Mouse (Mus musculus) testis, adult 2 months (tissue): ENCODE data around the gene Gsg1. TPM values are rescaled to one million over a fixed set of nuclear protein-coding genes. Genes with fewer than 3 reads are reported as not detected.

Experiments used
- H3K27ac ChIP-seq: fragments of 200-500 bp; 2 replicates; pipeline ENCODE4 v1.5.1; 2012; ENCODE audit warnings: low read depth, low read length; ENCODE audit not compliant: control insufficient read depth, insufficient read depth
- H3K27me3 ChIP-seq: fragments of 200-500 bp; 2 replicates; pipeline ENCODE4 v1.6.1; 2012; ENCODE audit warnings: mild to moderate bottlenecking, low read length, moderate library complexity; ENCODE audit not compliant: control insufficient read depth, insufficient read depth
- H3K36me3 ChIP-seq: fragments of 200-500 bp; 2 replicates; pipeline ENCODE4 v1.6.1; 2012; ENCODE audit warnings: mild to moderate bottlenecking, low read length; ENCODE audit not compliant: control insufficient read depth, insufficient read depth
- H3K4me1 ChIP-seq: fragments of 200-500 bp; 2 replicates; pipeline ENCODE4 v1.6.1; 2012; ENCODE audit warnings: low read length; ENCODE audit not compliant: control insufficient read depth, insufficient read depth
- H3K4me3 ChIP-seq: fragments of 200-500 bp; 2 replicates; pipeline ENCODE4 v1.5.1; 2012; ENCODE audit warnings: low read depth, mild to moderate bottlenecking, low read length, moderate library complexity, mixed read lengths; ENCODE audit not compliant: control insufficient read depth
- CTCF ChIP-seq: fragments of 200-500 bp; IDR thresholded peaks from 2 replicates; pipeline ENCODE4 v1.5.1; 2012; ENCODE audit warnings: low read depth, mild to moderate bottlenecking, inconsistent platforms, low read length, moderate library complexity; ENCODE audit not compliant: control insufficient read depth, insufficient read depth, insufficient replicate concordance
- POLR2A ChIP-seq: fragments of 200-500 bp; IDR thresholded peaks from 2 replicates; pipeline ENCODE4 v1.6.1; 2012; ENCODE audit warnings: low read depth, mild to moderate bottlenecking, inconsistent platforms, low read length, moderate library complexity; ENCODE audit not compliant: control insufficient read depth
- polyA plus RNA-seq: library from polyadenylated mRNA; depleted of rRNA; stranded (reverse); fragments of >200 nt; gene quantifications from 2 replicates; pipeline ENCODE4 v1.2.3, GENCODE M21; 2012; rRNA removed

Gsg1 gene
- polyA plus RNA-seq, 1 experiment, result 4,178 TPM

DNA sequence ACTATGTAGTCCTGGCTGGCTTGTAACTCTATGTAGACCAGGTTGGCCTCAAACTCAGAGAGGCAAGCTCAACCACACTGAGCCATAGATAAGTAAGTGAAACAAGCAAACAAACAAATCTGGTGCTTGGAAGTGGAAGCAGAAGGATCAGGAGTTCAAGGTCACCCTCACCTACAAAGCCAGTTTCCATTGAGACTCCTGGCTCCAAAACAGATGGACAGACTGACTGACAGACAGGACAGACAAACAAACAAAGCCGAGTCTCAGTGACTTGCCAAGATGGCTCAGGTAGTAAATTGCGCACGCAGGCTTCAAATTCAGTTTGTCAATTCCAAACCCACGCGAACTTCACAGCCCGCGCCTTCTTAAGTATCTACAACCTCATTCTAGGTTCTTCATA lies 56.7 kb downstream of the Gsg1 start:
- no peak overlapping the region for H3K27ac ChIP-seq
- no peaks in the 10 kb centered on the region for H3K36me3 ChIP-seq
- TF ChIP-seq POLR2A (no peak), CTCF (no peak)
- H3K27me3 ChIP-seq, result no peaks in the 10 kb centered on the region
- H3K4me3 ChIP-seq, result peak overlapping the region; percentile 87
- peaks cover 5% of the 10 kb centered on the region for H3K4me1 ChIP-seq

DNA sequence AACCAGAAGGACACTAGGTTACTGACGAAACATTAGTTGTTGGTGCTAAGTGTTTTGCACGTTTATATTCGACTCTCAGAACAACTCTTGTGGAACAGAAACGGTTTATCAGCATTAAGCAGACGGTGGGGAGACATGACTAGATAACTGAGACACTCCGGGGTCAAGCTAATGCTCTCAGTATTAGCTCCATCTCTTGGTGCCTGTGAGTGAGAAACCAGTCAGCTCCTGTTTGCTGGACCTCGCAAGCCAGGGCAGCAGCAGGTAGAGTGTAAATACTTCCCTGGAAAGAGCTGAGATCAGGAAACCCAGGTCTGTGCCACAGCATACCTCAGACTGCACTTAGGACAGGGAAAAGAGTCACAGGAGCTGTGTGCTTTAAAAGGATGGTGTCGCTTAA lies 57.4 kb downstream of the Gsg1 start:
- H3K36me3 ChIP-seq, result no peaks in the 10 kb centered on the region
- H3K27ac ChIP-seq, result no peak overlapping the region
- TF ChIP-seq CTCF, result no peak
- no peak for TF ChIP-seq POLR2A
- no peak overlapping the region for H3K4me3 ChIP-seq
- H3K27me3 ChIP-seq, result no peaks in the 10 kb centered on the region
- H3K4me1 ChIP-seq, result peaks cover 5% of the 10 kb centered on the region

DNA sequence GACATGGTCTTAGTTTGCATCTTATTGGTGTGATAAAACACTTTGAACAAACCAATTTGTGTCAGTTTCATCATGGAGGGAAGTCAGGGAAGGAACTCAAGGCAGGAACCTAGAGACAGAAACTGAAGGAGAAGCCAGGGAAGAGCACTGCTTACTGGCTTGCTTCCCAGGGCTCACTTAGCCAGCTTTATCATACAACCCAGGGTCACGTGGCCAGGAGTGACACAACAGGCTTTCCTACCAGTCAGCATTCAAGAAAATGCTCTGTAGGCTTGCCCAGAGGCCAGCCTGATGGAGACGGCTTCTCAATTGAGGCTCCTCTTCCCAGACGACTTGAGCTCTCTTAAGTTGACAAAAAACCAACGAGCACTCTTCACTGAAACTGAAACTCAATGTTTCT lies 59.2 kb downstream of the Gsg1 start:
- no peak overlapping the region for H3K4me3 ChIP-seq
- H3K36me3 ChIP-seq, result no peaks in the 10 kb centered on the region
- no peaks in the 10 kb centered on the region for H3K27me3 ChIP-seq
- H3K4me1 ChIP-seq, result peaks cover 5% of the 10 kb centered on the region
- TF ChIP-seq POLR2A (no peak), CTCF (no peak)
- H3K27ac ChIP-seq, result no peak overlapping the region

DNA sequence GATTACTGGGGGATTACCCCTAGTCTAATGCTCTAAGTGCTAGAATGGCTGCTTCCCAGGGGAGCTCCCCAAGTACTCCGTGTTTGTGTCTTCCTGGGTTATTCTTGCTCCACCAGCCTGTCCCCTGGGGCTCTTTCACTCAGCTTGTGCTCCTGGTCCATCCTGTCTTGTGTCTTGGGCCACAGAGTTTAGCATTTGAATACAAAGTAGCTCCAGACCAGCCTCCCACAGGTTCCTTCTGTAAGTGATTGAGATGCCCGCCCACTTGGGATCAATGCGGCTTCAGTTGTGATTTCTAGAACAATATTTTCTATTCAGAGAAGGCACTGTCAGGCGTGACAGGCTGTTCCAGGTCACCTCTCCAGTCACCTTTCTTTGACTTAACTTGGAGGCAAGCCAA lies 60.4 kb downstream of the Gsg1 start:
- TF ChIP-seq POLR2A (no peak), CTCF (no peak)
- Histone ChIP-seq H3K4me3 (no peak overlapping the region), H3K36me3 (no peaks in the 10 kb centered on the region), H3K4me1 (peaks cover 5% of the 10 kb centered on the region), H3K27me3 (no peaks in the 10 kb centered on the region), H3K27ac (no peak overlapping the region)

DNA sequence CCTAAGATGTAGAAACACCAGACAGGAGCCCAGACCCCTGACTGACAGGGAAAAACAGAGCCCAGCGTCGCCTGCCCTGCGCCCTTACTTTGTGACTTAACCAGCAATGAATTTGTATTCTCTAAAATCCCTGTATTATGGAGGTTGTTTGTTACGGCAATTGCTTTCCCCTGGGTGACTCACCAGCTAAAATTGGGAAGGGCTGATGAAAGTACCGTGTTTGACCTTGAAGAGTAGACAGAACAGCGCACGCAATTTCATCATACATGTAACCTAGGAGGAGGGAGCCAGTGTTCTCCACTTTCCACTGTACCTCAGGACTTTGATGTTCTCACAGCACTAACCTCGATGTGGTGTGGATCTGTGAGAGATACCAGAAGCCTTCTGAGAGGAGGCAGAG lies 61.2 kb downstream of the Gsg1 start:
- no peak overlapping the region for H3K4me3 ChIP-seq
- no peak for TF ChIP-seq POLR2A
- TF ChIP-seq CTCF, result no peak
- no peak overlapping the region for H3K27ac ChIP-seq
- peaks cover 5% of the 10 kb centered on the region for H3K4me1 ChIP-seq
- H3K27me3 ChIP-seq, result no peaks in the 10 kb centered on the region
- H3K36me3 ChIP-seq, result no peaks in the 10 kb centered on the region

DNA sequence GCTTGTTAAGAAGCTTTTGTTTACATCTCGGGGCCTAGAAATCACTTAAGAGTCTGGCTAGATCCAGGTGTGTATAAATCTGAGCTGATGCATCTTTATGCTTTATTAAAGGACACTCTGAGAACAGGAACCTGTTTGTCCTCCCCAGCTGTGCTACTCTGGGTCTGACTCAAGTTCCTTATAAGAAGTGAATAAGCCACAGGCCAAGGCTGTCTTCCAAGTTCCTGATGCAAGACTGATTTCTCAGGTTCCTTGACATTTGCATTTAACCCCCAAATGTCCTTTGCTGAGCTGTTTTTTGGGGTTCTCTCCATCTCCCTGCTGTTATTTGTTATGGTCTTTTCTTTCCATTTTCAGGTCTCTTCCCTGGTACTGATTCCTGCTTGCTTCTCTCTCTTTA lies 62.2 kb downstream of the Gsg1 start:
- no peaks in the 10 kb centered on the region for H3K4me1 ChIP-seq
- no peaks in the 10 kb centered on the region for H3K27me3 ChIP-seq
- H3K27ac ChIP-seq, result no peak overlapping the region
- no peak overlapping the region for H3K4me3 ChIP-seq
- TF ChIP-seq CTCF (no peak), POLR2A (no peak)
- H3K36me3 ChIP-seq, result no peaks in the 10 kb centered on the region

DNA sequence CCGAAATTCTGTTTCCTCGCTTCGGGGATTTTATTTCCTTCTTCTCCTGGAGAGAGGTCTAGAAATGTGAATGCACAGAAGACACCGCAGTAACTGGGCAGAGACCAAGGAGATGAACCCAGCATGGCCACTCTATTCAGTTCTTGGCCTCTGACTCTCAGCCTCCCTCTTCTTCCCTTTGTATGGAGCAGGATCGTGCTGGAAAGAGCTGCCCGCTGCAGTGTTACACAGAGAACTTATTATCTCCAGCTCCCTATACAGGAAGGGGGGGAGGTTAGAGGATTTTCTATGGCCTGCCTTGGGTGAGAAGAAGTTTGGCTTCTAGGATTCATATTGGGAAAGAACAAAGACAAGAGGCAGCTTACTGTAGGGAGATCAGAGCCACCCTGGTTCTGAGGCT lies 64.0 kb downstream of the Gsg1 start:
- Histone ChIP-seq H3K27me3 (no peaks in the 10 kb centered on the region), H3K27ac (no peak overlapping the region), H3K4me1 (no peaks in the 10 kb centered on the region), H3K4me3 (no peak overlapping the region), H3K36me3 (no peaks in the 10 kb centered on the region)
- no peak for TF ChIP-seq POLR2A
- TF ChIP-seq CTCF, result no peak

DNA sequence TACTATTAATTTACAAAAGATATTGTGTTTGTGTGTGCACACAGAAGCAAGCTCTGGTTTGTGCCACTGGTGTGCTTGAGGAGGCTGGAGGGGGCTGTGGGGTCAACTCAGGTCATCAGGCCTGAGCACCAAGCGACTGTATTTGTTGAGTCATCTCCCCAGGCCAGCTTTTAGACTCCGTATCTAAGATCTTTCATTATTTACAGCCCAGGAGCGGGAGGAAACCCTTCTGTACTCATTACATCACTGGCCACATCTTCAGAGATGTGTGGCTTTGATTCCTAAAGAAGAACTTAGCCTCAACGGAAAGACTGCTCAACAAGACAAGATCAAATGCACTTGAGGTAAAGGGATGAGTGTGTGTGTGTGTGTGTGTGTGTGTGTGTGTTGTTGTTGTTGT lies 65.5 kb downstream of the Gsg1 start:
- Histone ChIP-seq H3K27me3 (no peaks in the 10 kb centered on the region), H3K4me1 (no peaks in the 10 kb centered on the region), H3K4me3 (no peak overlapping the region), H3K27ac (no peak overlapping the region), H3K36me3 (no peaks in the 10 kb centered on the region)
- TF ChIP-seq CTCF, result no peak
- TF ChIP-seq POLR2A, result no peak

Other genes starting within 250 kb of the Gsg1 start
- gene Ddx47, start 242.7 kb downstream of the Gsg1 start, polyA plus RNA-seq, result 18.8 and 20.3 TPM in 2 replicates
- gene Gprc5a, start 188.7 kb downstream of the Gsg1 start, polyA plus RNA-seq, result 0.06 and 0.46 TPM in 2 replicates
- gene Gprc5d, start 136.1 kb downstream of the Gsg1 start, polyA plus RNA-seq, result 0.60 and 0.65 TPM in 2 replicates
- gene Fam234b, start 56.4 kb downstream of the Gsg1 start, polyA plus RNA-seq, result 18.3 and 20.9 TPM in 2 replicates
- 4.7 and 4.9 TPM in 2 replicates for gene Hebp1, start 56.3 kb downstream of the Gsg1 start, polyA plus RNA-seq
- 232 and 235 TPM in 2 replicates for gene Pbp2, start 56.1 kb upstream of the Gsg1 start, polyA plus RNA-seq
- 3.2 and 3.7 TPM in 2 replicates for gene Emp1, start 108.2 kb upstream of the Gsg1 start, polyA plus RNA-seq